26 mouse cellular contexts compared by ENCODE assay signal in genomic region chr1:131046607-131047006, GRCm38 (mm10). TPM values are rescaled to one million over a fixed set of nuclear protein-coding genes. Genes with fewer than 3 reads are reported as not detected.
A peak's percentile ranks its signal among the peaks of the same experiment; 100 is the strongest.
DNase-seq lines count a peak whose midpoint lies in the region; ATAC-seq lines count a peak whose summit lies in the region.
"Had no signal": no experiment of that assay in that cellular context is flagged by ENCODE, and none has a peak within 500 bp of the region (broad histone marks: within the 10 kb centered on the region; RNA-seq: fewer than 3 reads in every experiment).

No protein-coding gene starts in this region.

- H3K36me3 ChIP-seq in heart, embryonic 12.5 days, result no peaks in the 10 kb centered on the region
- H3K36me3 ChIP-seq in kidney, embryonic 16.5 days (ENCODE audit: insufficient read depth, low read length), result no peaks in the 10 kb centered on the region
- H3K36me3 ChIP-seq: embryonic facial prominence, embryonic 13.5 days; forebrain, embryonic 12.5 days; hindbrain, embryonic 12.5 days had no signal

- 75% methylated on average over 10 of the region's 10 CpGs for WGBS in heart, embryonic 12.5 days
- 87% methylated on average over 10 of the region's 10 CpGs for WGBS in kidney, embryonic 16.5 days

- DNase-seq in heart, adult 8-10 months (ENCODE audit: low spot score), result no peak
- DNase-seq in B cell, adult 2 months, result peak; percentile 30 to 39
- DNase-seq in retina, embryonic 14.5 days (ENCODE audit: low spot score), result no peak
- DNase-seq: adrenal gland, postnatal 14 days; cerebellum, adult 11-12 months; cerebellum, adult 9-10 months; cerebellum, postnatal 25 days; gastrocnemius, postnatal 14 days; heart, postnatal 36 days had no signal

- H3K9ac ChIP-seq in heart, embryonic 12.5 days, result no peak overlapping the region
- no peak overlapping the region for H3K9ac ChIP-seq in kidney, embryonic 16.5 days (replicated peaks; ENCODE audit: low read length)
- H3K9ac ChIP-seq: embryonic facial prominence, embryonic 13.5 days; forebrain, embryonic 12.5 days; hindbrain, embryonic 12.5 days had no signal

- 0 out of 2 replicates have a peak overlapping the region, but pooled peaks have one; percentile 23 for H3K27ac ChIP-seq in heart, embryonic 12.5 days (ENCODE audit: poor library complexity, severe bottlenecking)
- H3K27ac ChIP-seq in kidney, embryonic 16.5 days (ENCODE audit: low read length), result no peak overlapping the region
- H3K27ac ChIP-seq: embryonic facial prominence, embryonic 13.5 days; forebrain, embryonic 12.5 days; hindbrain, embryonic 12.5 days had no signal

- no peak for ATAC-seq in heart, embryonic 12.5 days (ENCODE audit: insufficient number of reproducible peaks, low FRiP score)
- 0 out of 2 replicates have a peak, but pooled peaks have one; percentile 4 for ATAC-seq in granulocyte monocyte progenitor cell, adult 5-6 weeks (replicated peaks; ENCODE audit: poor library complexity, severe bottlenecking)
- no peak for ATAC-seq in kidney, embryonic 16.5 days (ENCODE audit: low FRiP score, low TSS enrichment)
- ATAC-seq: activated CD4-positive, CD25-positive, alpha-beta regulatory T cell, adult 4 months; CD4-positive, CD25-positive, alpha-beta regulatory T cell, adult 4 months; forebrain, embryonic 16.5 days; hindbrain, embryonic 16.5 days; inflammation-experienced regulatory T-cells, adult 6 months; Patski had no signal

- H3K4me1 ChIP-seq in heart, embryonic 12.5 days (replicated peaks), result peaks cover 24% of the 10 kb centered on the region
- H3K4me1 ChIP-seq in kidney, embryonic 16.5 days (ENCODE audit: insufficient read depth, low read length), result no peaks in the 10 kb centered on the region

- no peaks in the 10 kb centered on the region for H3K27me3 ChIP-seq in heart, embryonic 12.5 days (replicated peaks)
- H3K27me3 ChIP-seq in kidney, embryonic 16.5 days (ENCODE audit: insufficient read depth, low read length), result no peaks in the 10 kb centered on the region
- H3K27me3 ChIP-seq: embryonic facial prominence, embryonic 13.5 days; forebrain, embryonic 12.5 days; hindbrain, embryonic 12.5 days; Patski had no signal

- H3K4me3 ChIP-seq in heart, embryonic 12.5 days, result no peak overlapping the region
- no peak overlapping the region for H3K4me3 ChIP-seq in kidney, embryonic 16.5 days (ENCODE audit: low read length)
- H3K4me3 ChIP-seq: embryonic facial prominence, embryonic 13.5 days; forebrain, embryonic 12.5 days; hindbrain, embryonic 12.5 days had no signal

- H3K9me3 ChIP-seq in heart, embryonic 12.5 days (replicated peaks), result no peaks in the 10 kb centered on the region
- H3K9me3 ChIP-seq in kidney, embryonic 16.5 days (ENCODE audit: low read length), result peaks cover 3% of the 10 kb centered on the region; the same call in 1 of the 2 replicates
- H3K9me3 ChIP-seq: embryonic facial prominence, embryonic 13.5 days; forebrain, embryonic 12.5 days; hindbrain, embryonic 12.5 days had no signal

- no peak overlapping the region for H3K4me2 ChIP-seq in heart, embryonic 12.5 days
- no peak overlapping the region for H3K4me2 ChIP-seq in kidney, embryonic 16.5 days (replicated peaks; ENCODE audit: low read depth, low read length)
- H3K4me2 ChIP-seq: embryonic facial prominence, embryonic 13.5 days; forebrain, embryonic 12.5 days; heart, embryonic 11.5 days; hindbrain, embryonic 12.5 days had no signal

RNA-seq across cellular contexts. Expression of gene Il10, which starts 27.0 kb away (rescaled TPM):
- polyA plus RNA-seq in heart, embryonic 12.5 days (2016; fragmentation: Nextera tagmentation; extraction: Ambion mirVana), result not detected in 2 replicates
- total RNA-seq in heart, adult 8-10 months (2022), result not detected
- not detected in 2 replicates for total RNA-seq in granulocyte monocyte progenitor cell, adult 5-6 weeks (2014; fragmentation: Nextera tagmentation)
- not detected in 2 replicates for total RNA-seq in granulocyte monocyte progenitor cell, adult 5-6 weeks (2017)
- polyA plus RNA-seq in kidney, embryonic 16.5 days (2015; fragmentation: Nextera tagmentation; extraction: Ambion mirVana), result not detected in 2 replicates
- total RNA-seq: adrenal gland, adult 18-20 months; adrenal gland, postnatal 14 days; gastrocnemius, postnatal 14 days; heart, postnatal 36 days; MEL had no signal
- polyA plus RNA-seq: embryonic facial prominence, embryonic 13.5 days; forebrain, embryonic 12.5 days; frontal cortex, adult 2 months; gonadal fat pad, adult 2 months; heart, embryonic 11.5 days; hindbrain, embryonic 12.5 days; hindbrain, embryonic 16.5 days had no signal

RNA-seq across cellular contexts. Expression of gene Mapkapk2, which starts 51.0 kb away (rescaled TPM):
- polyA plus RNA-seq in heart, embryonic 12.5 days (2016; fragmentation: Nextera tagmentation; extraction: Ambion mirVana), result 89.1 and 93.0 TPM in 2 replicates
- 100 to 1,000 TPM; 303 to 326 (median 315) TPM for total RNA-seq in heart, adult 8-10 months (2022)
- total RNA-seq in granulocyte monocyte progenitor cell, adult 5-6 weeks (2014; fragmentation: Nextera tagmentation), result 212 and 254 TPM in 2 replicates
- 209 and 233 TPM in 2 replicates for total RNA-seq in granulocyte monocyte progenitor cell, adult 5-6 weeks (2017)
- 26.5 and 43.9 TPM in 2 replicates for polyA plus RNA-seq in kidney, embryonic 16.5 days (2015; fragmentation: Nextera tagmentation; extraction: Ambion mirVana)

Comparison
In these comparisons a context has a peak if more than half of its experiments do, and no peak if none do; other contexts are left out.
1. DNase-seq: peak in B cell, adult 2 months (2 of 2); none in heart, adult 8-10 months (single experiment) and retina, embryonic 14.5 days (single experiment).